Mouse (Mus musculus) embryonic fibroblast, embryonic 13.5 days (primary cell): ENCODE measurements at regions not wholly inside any gene's neighbourhood (a gene's known extent, or its start where the extent isn't known, plus 50 kb on each side); places are given as distances from the start of the nearest gene placed in this dataset.

ENCODE experiments used
- CTCF ChIP-seq: IDR thresholded peaks from 2 replicates; pipeline ENCODE4 v1.5.1; 2011; ENCODE audit warnings: mild to moderate bottlenecking, control low read depth, low read length, moderate library complexity, borderline replicate concordance; ENCODE audit not compliant: insufficient read depth
- POLR2A ChIP-seq: IDR thresholded peaks from 2 replicates; pipeline ENCODE4 v1.6.1; 2011; ENCODE audit warnings: low read depth, mild to moderate bottlenecking, control low read depth, low read length, moderate library complexity

DNA sequence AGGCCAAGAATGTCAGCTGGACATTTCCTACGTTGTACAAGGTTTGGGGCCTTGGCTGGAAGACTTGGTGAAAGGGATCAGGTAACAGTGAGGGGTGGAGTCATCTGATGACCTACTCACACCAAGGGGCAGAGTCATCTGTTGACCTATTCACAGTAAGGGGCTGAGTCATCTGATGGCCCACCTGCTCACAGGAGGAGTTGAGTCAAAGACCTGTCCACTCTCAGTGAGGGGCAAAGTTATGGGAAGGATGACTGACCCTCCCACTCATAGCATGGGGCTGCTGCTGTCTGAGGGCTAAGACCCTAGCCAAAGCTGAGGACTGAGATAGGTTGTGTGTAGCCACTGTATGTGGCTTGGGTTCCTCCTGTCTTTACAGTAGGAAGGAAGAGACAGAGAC lies 107.2 kb upstream of the Camk1g start:
- TF ChIP-seq POLR2A (no peak), CTCF (no peak)
